Mouse (Mus musculus): ENCODE data around the gene Snx29. TPM values are rescaled to one million over a fixed set of nuclear protein-coding genes. Genes with fewer than 3 reads are reported as not detected.

Gene Snx29
- total RNA-seq, 2 experiments from 2014 or later, result 7.3 to 8.4 TPM

- no peak for ATAC-seq (replicated peaks; ENCODE audit: low FRiP score, poor library complexity, severe bottlenecking)
Observed at GRCm38 (mm10) chr16:11785806-11786205, 463.1 kb downstream of the Snx29 start.

GRCm38 (mm10) chr16:11790476-11790875 lies 467.8 kb downstream of the Snx29 start:
- ATAC-seq (replicated peaks; ENCODE audit: low FRiP score, poor library complexity, severe bottlenecking), result no peak

GRCm38 (mm10) chr16:11793391-11793790 lies 470.7 kb downstream of the Snx29 start:
- ATAC-seq (replicated peaks; ENCODE audit: low FRiP score, poor library complexity, severe bottlenecking), result no peak

GRCm38 (mm10) chr16:11794628-11795027 lies 471.9 kb downstream of the Snx29 start:
- ATAC-seq (replicated peaks; ENCODE audit: low FRiP score, poor library complexity, severe bottlenecking), result no peak

GRCm38 (mm10) chr16:11795758-11796460 lies 473.2 kb downstream of the Snx29 start:
- no peak for ATAC-seq (replicated peaks; ENCODE audit: low FRiP score, poor library complexity, severe bottlenecking)

GRCm38 (mm10) chr16:11801960-11802539 lies 479.3 kb downstream of the Snx29 start:
- no peak for ATAC-seq (replicated peaks; ENCODE audit: low FRiP score, poor library complexity, severe bottlenecking)

Other genes with a start within 250 kb of the Snx29 start
- 15.1 and 15.9 TPM in 2 replicates for gene Txndc11, start 188.3 kb upstream of the Snx29 start, total RNA-seq (2015; ENCODE audit: low replicate concordance)
- gene Txndc11, start 188.3 kb upstream of the Snx29 start, total RNA-seq (2017; ENCODE audit: low replicate concordance), result 18.0 and 28.1 TPM in 2 replicates
- 101 and 118 TPM in 2 replicates for gene Zc3h7a, start 146.5 kb upstream of the Snx29 start, total RNA-seq (2015; ENCODE audit: low replicate concordance)
- 128 and 160 TPM in 2 replicates for gene Zc3h7a, start 146.5 kb upstream of the Snx29 start, total RNA-seq (2017; ENCODE audit: low replicate concordance)
- gene Rsl1d1, start 119.6 kb upstream of the Snx29 start, total RNA-seq (2015; ENCODE audit: low replicate concordance), result 33.5 and 68.3 TPM in 2 replicates
- gene Rsl1d1, start 119.6 kb upstream of the Snx29 start, total RNA-seq (2017; ENCODE audit: low replicate concordance), result 29.4 and 40.6 TPM in 2 replicates
- gene Gspt1, start 68.6 kb upstream of the Snx29 start, total RNA-seq (2015; ENCODE audit: low replicate concordance), result 105 and 130 TPM in 2 replicates
- 31.5 and 32.0 TPM in 2 replicates for gene Gspt1, start 68.6 kb upstream of the Snx29 start, total RNA-seq (2017; ENCODE audit: low replicate concordance)
- not detected in 2 replicates for gene Tnfrsf17, start 9.1 kb upstream of the Snx29 start, total RNA-seq (2015; ENCODE audit: low replicate concordance)
- gene Tnfrsf17, start 9.1 kb upstream of the Snx29 start, total RNA-seq (2017; ENCODE audit: low replicate concordance), result not detected in 2 replicates

All from erythroid progenitor cell, adult 5-6 weeks (primary cell).